Mouse (Mus musculus) sigmoid colon, adult 10 weeks (tissue): ENCODE measurements around the gene Aplp2. TPM values are rescaled to one million over a fixed set of nuclear protein-coding genes. Genes with fewer than 3 reads are reported as not detected.

Source experiments
- polyA plus RNA-seq: library from polyadenylated mRNA; stranded (reverse); fragments of 350-450 nt; fragmentation: Illumina TruSeq; extraction: RNeasy Lipid Tissue Mini Kit (QIAGEN cat#74804); gene quantifications from one replicate; pipeline ENCODE4 v1.2.3, GENCODE M21; 2014; ENCODE audit warnings: low read depth, low replicate concordance

Gene Aplp2
- polyA plus RNA-seq = 338 TPM

DNA sequence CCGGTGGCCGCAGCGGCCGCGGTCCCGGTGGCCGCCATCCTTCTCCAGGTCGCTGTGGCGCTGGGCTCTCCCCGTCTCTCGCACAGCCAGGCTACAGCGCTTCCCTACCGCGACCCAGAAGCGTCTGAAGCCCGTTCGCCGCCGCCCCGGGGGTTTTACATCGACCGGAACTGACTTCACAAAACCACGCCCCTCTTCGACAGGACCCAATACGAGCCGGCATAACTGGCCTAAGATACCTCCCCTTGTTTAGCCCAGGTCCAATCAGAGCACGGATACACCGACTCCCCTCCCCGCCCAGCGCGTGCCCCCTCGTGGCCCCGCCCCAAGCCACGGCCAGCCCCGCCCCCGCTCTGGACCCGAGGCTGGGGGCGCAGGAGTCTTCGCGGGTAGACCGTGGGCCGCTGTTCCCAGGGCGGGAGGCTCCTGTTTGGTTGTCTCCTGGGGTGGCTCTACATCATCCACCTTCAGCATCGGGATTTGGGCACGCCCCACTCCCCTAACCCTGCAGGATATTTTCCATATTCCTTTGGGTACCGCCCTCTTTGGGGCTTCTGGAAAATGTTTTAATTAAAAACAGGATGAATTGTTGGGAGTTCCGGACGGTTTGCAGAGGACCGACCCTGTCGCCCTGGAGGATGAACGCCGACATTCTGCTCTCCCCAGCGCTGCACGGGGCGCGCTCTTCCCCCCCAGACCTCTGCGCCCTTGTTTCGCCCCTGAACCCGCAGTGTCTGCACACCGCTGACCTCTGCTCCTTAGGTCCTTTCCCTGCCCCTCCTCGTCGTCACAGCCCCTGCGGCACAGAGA, at the start of gene Aplp2:
Aplp2 (minus strand) TSS at position 126 of the 810 bp plus-strand sequence.

GRCm38 (mm10) chr9:31131205-31131968, 80.2 kb downstream of the Aplp2 start, which contains the start of gene St14:
Gene St14, minus strand, starts transcription at chr9:31131853.

Other genes starting within 250 kb of the Aplp2 start
- 42.4 TPM for gene Zbtb44, start 181.2 kb downstream of the Aplp2 start, polyA plus RNA-seq
- 8.8 TPM for gene St14, start 80.0 kb downstream of the Aplp2 start, polyA plus RNA-seq
- gene Prdm10, start 68.7 kb upstream of the Aplp2 start, polyA plus RNA-seq = 19.1 TPM
- gene Nfrkb, start 174.4 kb upstream of the Aplp2 start, polyA plus RNA-seq = 7.8 TPM